Mouse (Mus musculus) liver, adult 2 months (tissue): ENCODE data around the gene Grhl3.

Source experiments
- CTCF ChIP-seq: fragments of 200-500 bp; IDR thresholded peaks from 2 replicates; pipeline ENCODE4 v1.5.1; 2011; ENCODE audit warnings: low read depth, low read length, control low read depth
- POLR2A ChIP-seq: fragments of 200-500 bp; IDR thresholded peaks from 2 replicates; pipeline ENCODE4 v1.6.1; 2011; ENCODE audit warnings: low read length, control low read depth; ENCODE audit not compliant: insufficient read depth; ENCODE audit errors: extremely low read depth

GRCm38 (mm10) chr4:135501587-135501986 lies 71.8 kb downstream of the Grhl3 start:
- TF ChIP-seq CTCF (no peak), POLR2A (no peak)
